Mouse (Mus musculus) liver, adult 2 months (tissue): Measurements from ENCODE around the gene Prss16. TPM values are rescaled to one million over a fixed set of nuclear protein-coding genes. Genes with fewer than 3 reads are reported as not detected.
A peak's percentile ranks its signal among the peaks of the same experiment; 100 is the strongest.

Experiments used
- DNase-seq: peaks from one replicate; pipeline ENCODE4 v3.0.0-alpha.2; 2011; ENCODE audit warnings: low read depth, low spot score; ENCODE audit errors: extremely low read depth
- H3K27ac ChIP-seq: fragments of 200-500 bp; replicated peaks from 2 replicates; pipeline ENCODE4 v1.5.1; 2012; ENCODE audit warnings: low read depth, mild to moderate bottlenecking, control low read depth, inconsistent platforms, low read length; ENCODE audit not compliant: insufficient read depth
- H3K27me3 ChIP-seq: fragments of 200-500 bp; 2 replicates; pipeline ENCODE4 v1.6.1; 2012; ENCODE audit warnings: mild to moderate bottlenecking, moderate library complexity, low read length, inconsistent platforms; ENCODE audit not compliant: control insufficient read depth, insufficient read depth
- H3K36me3 ChIP-seq: fragments of 200-500 bp; 2 replicates; pipeline ENCODE4 v1.6.1; 2012; ENCODE audit warnings: low read length, inconsistent platforms; ENCODE audit not compliant: control insufficient read depth, insufficient read depth
- H3K4me1 ChIP-seq: fragments of 200-500 bp; 2 replicates; pipeline ENCODE4 v1.6.1; 2011; ENCODE audit warnings: low read length; ENCODE audit not compliant: control insufficient read depth, insufficient read depth
- H3K4me3 ChIP-seq: fragments of 200-500 bp; 2 replicates; pipeline ENCODE4 v1.5.1; 2011; ENCODE audit warnings: low read depth, mild to moderate bottlenecking, control low read depth, low read length, moderate library complexity; ENCODE audit not compliant: insufficient read depth
- H3K79me2 ChIP-seq: fragments of 200-500 bp; 2 replicates; pipeline ENCODE4 v1.6.1; 2012; ENCODE audit warnings: inconsistent platforms, mild to moderate bottlenecking, low read length, moderate library complexity; ENCODE audit not compliant: control insufficient read depth, insufficient read depth
- H3K9ac ChIP-seq: fragments of 200-500 bp; 2 replicates; pipeline ENCODE4 v1.6.1; 2012; ENCODE audit warnings: low read depth, mild to moderate bottlenecking, control low read depth, inconsistent platforms, low read length
- CTCF ChIP-seq: fragments of 200-500 bp; IDR thresholded peaks from 2 replicates; pipeline ENCODE4 v1.5.1; 2011; ENCODE audit warnings: low read depth, low read length, control low read depth
- POLR2A ChIP-seq: fragments of 200-500 bp; IDR thresholded peaks from 2 replicates; pipeline ENCODE4 v1.6.1; 2011; ENCODE audit warnings: low read length, control low read depth; ENCODE audit not compliant: insufficient read depth; ENCODE audit errors: extremely low read depth
- WGBS: fragments of 180-500 bp; shearing (Covaris S2); methylation state at CpG from one replicate; pipeline ENCODE4 v1.1.7; 2018; 5-methylcytosine and 5-hydroxymethylcytosine counted together
- polyA plus RNA-seq: library from polyadenylated mRNA; depleted of rRNA; stranded (reverse); fragments of >200 nt; gene quantifications from 2 replicates; pipeline ENCODE4 v1.2.3, GENCODE M21; 2012
- total RNA-seq: library from RNA; depleted of rRNA; stranded (reverse); fragments of >200 nt; gene quantifications from 2 replicates; pipeline ENCODE4 v1.2.3, GENCODE M21; 2014

Gene Prss16
- total and polyA plus RNA-seq, 2 experiments = not detected

GRCm38 (mm10) chr13:22014411-22014845, 4.9 kb upstream of the Prss16 start:
- DNase-seq = no peak
- Histone ChIP-seq H3K4me1 (no peaks in the 10 kb centered on the region), H3K79me2 (no peaks in the 10 kb centered on the region), H3K9ac (no peak overlapping the region), H3K27ac (no peak overlapping the region), H3K4me3 (no peak overlapping the region), H3K36me3 (no peaks in the 10 kb centered on the region), H3K27me3 (peaks cover 2% of the 10 kb centered on the region; the same call in 1 of the 2 replicates)
- 21% methylated on average over 17 of the region's 17 CpGs for WGBS
- TF ChIP-seq CTCF = no peak
- TF ChIP-seq POLR2A = no peak

GRCm38 (mm10) chr13:22013716-22014115, 4.2 kb upstream of the Prss16 start:
- TF ChIP-seq POLR2A (no peak), CTCF (no peak)
- DNase-seq = no peak
- Histone ChIP-seq H3K4me1 (no peaks in the 10 kb centered on the region), H3K79me2 (no peaks in the 10 kb centered on the region), H3K27ac (no peak overlapping the region), H3K9ac (no peak overlapping the region), H3K36me3 (no peaks in the 10 kb centered on the region), H3K27me3 (peaks cover 2% of the 10 kb centered on the region; the same call in 1 of the 2 replicates), H3K4me3 (no peak overlapping the region)
- WGBS = 26% methylated on average over 13 of the region's 13 CpGs

DNA sequence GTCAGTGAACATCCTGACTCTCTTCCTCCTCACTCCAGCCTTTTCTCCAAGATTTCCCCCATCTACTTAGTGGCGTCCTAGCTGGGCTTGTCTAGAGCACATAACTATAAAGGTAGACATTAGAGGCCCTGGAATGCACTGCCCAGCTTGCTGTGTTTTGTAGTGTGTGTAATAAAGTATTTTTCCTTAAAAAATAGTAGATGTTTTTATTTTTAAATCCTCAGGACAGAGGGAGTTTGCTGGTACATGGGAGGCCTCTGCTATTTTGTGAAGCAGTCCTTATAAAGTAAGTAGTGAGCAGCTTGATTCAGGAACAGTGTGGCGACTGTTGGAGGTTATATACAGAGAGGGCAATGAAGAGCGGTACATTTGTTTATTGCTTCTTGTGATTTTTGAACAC, 835 bp downstream of the Prss16 start:
- no peak for DNase-seq
- no peak for TF ChIP-seq POLR2A
- TF ChIP-seq CTCF = no peak
- Histone ChIP-seq H3K79me2 (no peaks in the 10 kb centered on the region), H3K9ac (no peak overlapping the region), H3K36me3 (no peaks in the 10 kb centered on the region), H3K4me3 (no peak overlapping the region), H3K4me1 (peaks cover 5% of the 10 kb centered on the region), H3K27me3 (peaks cover 22% of the 10 kb centered on the region), H3K27ac (no peak overlapping the region)
- WGBS = 96% methylated on average over 3 of the region's 3 CpGs

GRCm38 (mm10) chr13:22007872-22008271, 1.7 kb downstream of the Prss16 start:
- no peak for DNase-seq
- TF ChIP-seq CTCF (no peak), POLR2A (no peak)
- Histone ChIP-seq H3K36me3 (no peaks in the 10 kb centered on the region), H3K4me3 (no peak overlapping the region), H3K4me1 (peaks cover 5% of the 10 kb centered on the region), H3K27ac (no peak overlapping the region), H3K9ac (no peak overlapping the region), H3K79me2 (no peaks in the 10 kb centered on the region), H3K27me3 (peaks cover 24% of the 10 kb centered on the region)
- WGBS = 67% methylated on average over 7 of the region's 7 CpGs

DNA sequence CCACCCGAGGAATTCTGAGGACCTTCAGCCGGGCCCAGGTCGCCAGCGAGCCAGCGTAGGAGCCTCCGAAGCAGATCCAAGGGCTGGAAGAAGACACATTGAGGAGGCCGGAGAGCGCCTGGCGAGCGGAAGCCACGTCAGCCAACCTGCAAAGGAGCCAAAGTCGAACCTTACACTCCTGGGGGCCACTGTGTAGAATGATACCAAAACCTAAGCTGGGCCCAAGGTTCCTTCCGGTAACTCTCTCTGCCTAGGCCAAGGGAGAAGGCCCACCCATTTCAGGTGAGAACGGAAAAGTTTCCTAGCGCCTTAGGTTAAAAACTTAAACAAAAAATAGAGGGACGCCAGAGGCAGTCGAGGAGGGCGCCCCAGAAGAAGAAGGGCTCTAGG, 2.4 kb downstream of the Prss16 start:
- no peak for TF ChIP-seq POLR2A
- no peak for TF ChIP-seq CTCF
- 17% methylated on average over 18 of the region's 18 CpGs for WGBS
- Histone ChIP-seq H3K9ac (no peak overlapping the region), H3K4me1 (peaks cover 5% of the 10 kb centered on the region), H3K36me3 (no peaks in the 10 kb centered on the region), H3K27me3 (peaks cover 24% of the 10 kb centered on the region), H3K27ac (no peak overlapping the region), H3K79me2 (no peaks in the 10 kb centered on the region), H3K4me3 (peak overlapping the region; percentile 13; the same call in 1 of the 2 replicates)
- DNase-seq = no peak

DNA sequence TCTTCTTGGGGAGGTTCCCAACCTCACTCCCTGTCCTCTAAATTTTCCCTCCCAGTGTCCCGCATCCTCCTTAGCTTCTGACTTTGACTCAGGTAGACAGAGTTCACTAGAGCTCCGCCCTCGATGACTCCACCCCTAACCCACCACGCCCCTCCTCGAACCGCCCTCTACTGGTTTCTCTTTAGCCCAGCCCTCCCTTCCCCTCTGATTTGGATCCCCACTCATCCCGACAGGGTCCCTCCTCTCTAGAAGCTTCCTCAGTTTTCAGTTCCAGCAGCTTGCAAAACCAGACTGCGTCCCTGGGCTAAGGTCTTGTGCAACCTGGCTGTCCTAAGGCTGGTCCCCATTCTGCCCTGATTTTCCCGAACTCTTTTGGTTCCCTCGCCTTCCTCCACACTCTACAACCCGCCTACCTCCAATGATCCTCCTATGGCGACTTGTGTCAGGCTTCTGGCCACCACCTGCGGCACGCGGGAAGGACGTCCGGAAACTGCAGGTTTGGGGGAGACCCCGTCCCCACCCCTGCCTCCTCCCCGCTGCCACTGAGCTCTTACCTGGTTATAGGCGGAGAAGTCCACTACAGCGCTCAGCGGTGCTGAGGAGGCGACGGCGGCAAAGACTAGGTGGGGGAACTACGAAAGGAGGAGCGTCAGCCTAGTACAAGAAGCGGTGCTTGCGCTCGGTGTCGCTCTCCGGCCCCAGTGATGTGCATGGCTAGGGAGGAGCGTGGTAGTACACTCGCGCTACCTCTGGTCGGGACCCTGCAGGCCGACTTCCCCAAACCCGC, 3.0 kb downstream of the Prss16 start:
- no peak for TF ChIP-seq POLR2A
- no peak for TF ChIP-seq CTCF
- DNase-seq = peak; percentile 44

More for the DNA sequence above, 3.0 kb downstream of the Prss16 start:
- Histone ChIP-seq H3K79me2 (no peaks in the 10 kb centered on the region), H3K4me3 (peak overlapping the region; percentile 51), H3K9ac (no peak overlapping the region), H3K36me3 (no peaks in the 10 kb centered on the region), H3K27ac (no peak overlapping the region), H3K4me1 (peaks cover 5% of the 10 kb centered on the region), H3K27me3 (peaks cover 24% of the 10 kb centered on the region)
- 2% methylated on average over 38 of the region's 38 CpGs for WGBS
